Comparison of ENCODE assay signal across 14 mouse cellular contexts in genomic region chr1:138448635-138449475, GRCm38 (mm10).
DNase-seq lines count a peak whose midpoint lies in the region; ATAC-seq and TF ChIP-seq lines count a peak whose summit lies in the region.
"Had no signal": no experiment of that assay in that cellular context is flagged by ENCODE, and none has a peak within 500 bp of the region (broad histone marks: within the 10 kb centered on the region; RNA-seq: fewer than 3 reads in every experiment).

No protein-coding gene starts in this region.

- TF ChIP-seq POLR2A in cerebellum, adult 2 months (IDR thresholded peaks at IDR 0.05; ENCODE audit: borderline replicate concordance, insufficient read depth, low read length), result no peak

- H3K9me3 ChIP-seq in heart, embryonic 13.5 days, result no peaks in the 10 kb centered on the region
- no peaks in the 10 kb centered on the region for H3K9me3 ChIP-seq in embryonic facial prominence, embryonic 14.5 days (ENCODE audit: control insufficient read depth, low read length)
- no peaks in the 10 kb centered on the region for H3K9me3 ChIP-seq in hindbrain, postnatal 0 days (ENCODE audit: low read length)
- no peaks in the 10 kb centered on the region for H3K9me3 ChIP-seq in midbrain, postnatal 0 days (ENCODE audit: low read length)
- H3K9me3 ChIP-seq in liver, embryonic 12.5 days (replicated peaks), result no peaks in the 10 kb centered on the region
- H3K9me3 ChIP-seq: heart, embryonic 10.5 days; megakaryocyte, embryonic 14.5 days; neural tube, embryonic 12.5 days had no signal

- intact Hi-C loops in heart, postnatal 25 days (cut with DNase I), result no loop called here

- H3K4me2 ChIP-seq in heart, embryonic 13.5 days, result 0 out of 2 replicates have a peak overlapping the region, but pooled peaks have one; percentile 8
- peak overlapping the region; percentile 20; the same call in 1 of the 2 replicates for H3K4me2 ChIP-seq in embryonic facial prominence, embryonic 14.5 days (ENCODE audit: low read depth, low read length)
- peak overlapping the region; percentile 36 for H3K4me2 ChIP-seq in hindbrain, postnatal 0 days (ENCODE audit: low read depth, low read length)
- peak overlapping the region; percentile 26; the same call in 1 of the 2 replicates for H3K4me2 ChIP-seq in midbrain, postnatal 0 days (ENCODE audit: low read depth, low read length, poor library complexity, severe bottlenecking)
- no peak overlapping the region for H3K4me2 ChIP-seq in liver, embryonic 12.5 days
- H3K4me2 ChIP-seq: neural tube, embryonic 12.5 days had no signal

- WGBS in heart, embryonic 13.5 days, result 47% methylated on average over 15 of the region's 15 CpGs
- 60% methylated on average over 15 of the region's 15 CpGs for WGBS in embryonic facial prominence, embryonic 14.5 days
- WGBS in hindbrain, postnatal 0 days, result 59% methylated on average over 15 of the region's 15 CpGs
- 43% methylated on average over 15 of the region's 15 CpGs for WGBS in midbrain, postnatal 0 days
- WGBS in cerebellum, adult 2 months, result 64% methylated on average over 15 of the region's 15 CpGs
- 45% methylated on average over 15 of the region's 15 CpGs for WGBS in liver, embryonic 12.5 days (ENCODE audit: insufficient replicate concordance)

- DNase-seq in heart, postnatal 25 days (ENCODE audit: low spot score), result no peak
- peak; percentile 9 for DNase-seq in embryonic facial prominence, embryonic 14.5 days (ENCODE audit: low spot score)
- peak; percentile 10 for DNase-seq in hindbrain, postnatal 0 days (ENCODE audit: low spot score)
- DNase-seq in midbrain, postnatal 0 days (ENCODE audit: low spot score), result no peak
- no peak for DNase-seq in cerebellum, adult 2 months
- DNase-seq: cerebellum, postnatal 36 days; left cerebral cortex, postnatal 4 days; liver, postnatal 0 days had no signal

- TF ChIP-seq CTCF in hindbrain, postnatal 0 days (IDR thresholded peaks at IDR 0.05; ENCODE audit: low read depth), result peak; percentile 16; the same call in 1 of the 2 replicates
- TF ChIP-seq CTCF in midbrain, postnatal 0 days (IDR thresholded peaks at IDR 0.05), result 0 out of 2 replicates have a peak, but pooled peaks have one; percentile 1
- no peak for TF ChIP-seq CTCF in cerebellum, adult 2 months (IDR thresholded peaks at IDR 0.05; ENCODE audit: borderline replicate concordance, insufficient read depth, low read depth, low read length)

- H3K27ac ChIP-seq in heart, embryonic 13.5 days (replicated peaks), result no peak overlapping the region
- no peak overlapping the region for H3K27ac ChIP-seq in embryonic facial prominence, embryonic 14.5 days (replicated peaks; ENCODE audit: low read depth, low read length)
- H3K27ac ChIP-seq in hindbrain, postnatal 0 days, result no peak overlapping the region
- H3K27ac ChIP-seq in midbrain, postnatal 0 days (ENCODE audit: low read depth, low read length), result peak overlapping the region; percentile 26; the same call in 1 of the 2 replicates
- H3K27ac ChIP-seq in cerebellum, adult 2 months (ENCODE audit: insufficient read depth, low read length), result no peak overlapping the region
- H3K27ac ChIP-seq in liver, embryonic 12.5 days, result no peak overlapping the region
- H3K27ac ChIP-seq: heart, embryonic 10.5 days; kidney, postnatal 0 days; neural tube, embryonic 12.5 days had no signal

- no peak overlapping the region for H3K4me3 ChIP-seq in heart, embryonic 13.5 days
- no peak overlapping the region for H3K4me3 ChIP-seq in embryonic facial prominence, embryonic 14.5 days (ENCODE audit: low read depth, low read length)
- H3K4me3 ChIP-seq in hindbrain, postnatal 0 days (ENCODE audit: low read length), result no peak overlapping the region
- H3K4me3 ChIP-seq in midbrain, postnatal 0 days (ENCODE audit: low read depth, low read length), result no peak overlapping the region
- H3K4me3 ChIP-seq in cerebellum, adult 2 months (replicated peaks; ENCODE audit: insufficient read depth, low read depth, low read length), result no peak overlapping the region
- H3K4me3 ChIP-seq in liver, embryonic 12.5 days, result no peak overlapping the region
- H3K4me3 ChIP-seq: heart, embryonic 10.5 days; megakaryocyte, embryonic 14.5 days; neural tube, embryonic 12.5 days had no signal

- no peak for ATAC-seq in heart, embryonic 13.5 days (ENCODE audit: extremely low read depth, insufficient number of reproducible peaks, low FRiP score, low TSS enrichment)
- no peak for ATAC-seq in embryonic facial prominence, embryonic 14.5 days (ENCODE audit: low read depth)
- ATAC-seq in hindbrain, postnatal 0 days, result no peak
- ATAC-seq in midbrain, postnatal 0 days (ENCODE audit: low FRiP score), result no peak
- ATAC-seq in liver, embryonic 12.5 days, result no peak
- ATAC-seq: liver, postnatal 0 days had no signal

- no peak overlapping the region for H3K9ac ChIP-seq in heart, embryonic 13.5 days
- H3K9ac ChIP-seq in embryonic facial prominence, embryonic 14.5 days (ENCODE audit: low read depth, low read length), result no peak overlapping the region
- no peak overlapping the region for H3K9ac ChIP-seq in hindbrain, postnatal 0 days (replicated peaks; ENCODE audit: low read length)
- no peak overlapping the region; the same call in 1 of the 2 replicates for H3K9ac ChIP-seq in midbrain, postnatal 0 days (replicated peaks; ENCODE audit: low read length, poor library complexity, severe bottlenecking)
- H3K9ac ChIP-seq in liver, embryonic 12.5 days, result no peak overlapping the region
- H3K9ac ChIP-seq: liver, postnatal 0 days; neural tube, embryonic 12.5 days had no signal

- no peaks in the 10 kb centered on the region for H3K27me3 ChIP-seq in heart, embryonic 13.5 days (replicated peaks)
- H3K27me3 ChIP-seq in embryonic facial prominence, embryonic 14.5 days (replicated peaks; ENCODE audit: control insufficient read depth, insufficient read depth, low read length), result no peaks in the 10 kb centered on the region
- no peaks in the 10 kb centered on the region for H3K27me3 ChIP-seq in hindbrain, postnatal 0 days (ENCODE audit: insufficient read depth, low read length)
- no peaks in the 10 kb centered on the region for H3K27me3 ChIP-seq in midbrain, postnatal 0 days (ENCODE audit: insufficient read depth, low read length)
- no peaks in the 10 kb centered on the region for H3K27me3 ChIP-seq in cerebellum, adult 2 months (ENCODE audit: control insufficient read depth, insufficient read depth, low read length)
- no peaks in the 10 kb centered on the region for H3K27me3 ChIP-seq in liver, embryonic 12.5 days (replicated peaks)
- H3K27me3 ChIP-seq: megakaryocyte, embryonic 14.5 days; neural tube, embryonic 12.5 days had no signal

- H3K36me3 ChIP-seq in heart, embryonic 13.5 days, result no peaks in the 10 kb centered on the region
- H3K36me3 ChIP-seq in embryonic facial prominence, embryonic 14.5 days (ENCODE audit: control insufficient read depth, insufficient read depth, low read length), result no peaks in the 10 kb centered on the region
- H3K36me3 ChIP-seq in hindbrain, postnatal 0 days (ENCODE audit: insufficient read depth, low read length), result no peaks in the 10 kb centered on the region
- H3K36me3 ChIP-seq in midbrain, postnatal 0 days (ENCODE audit: insufficient read depth, low read length), result no peaks in the 10 kb centered on the region
- no peaks in the 10 kb centered on the region for H3K36me3 ChIP-seq in liver, embryonic 12.5 days
- H3K36me3 ChIP-seq: heart, embryonic 10.5 days; neural tube, embryonic 12.5 days had no signal

- H3K4me1 ChIP-seq in heart, embryonic 13.5 days, result no peaks in the 10 kb centered on the region
- no peaks in the 10 kb centered on the region for H3K4me1 ChIP-seq in embryonic facial prominence, embryonic 14.5 days (ENCODE audit: control insufficient read depth, insufficient read depth, low read length)
- no peaks in the 10 kb centered on the region for H3K4me1 ChIP-seq in hindbrain, postnatal 0 days (ENCODE audit: insufficient read depth, low read length)
- H3K4me1 ChIP-seq in midbrain, postnatal 0 days (ENCODE audit: insufficient read depth, low read length), result no peaks in the 10 kb centered on the region
- H3K4me1 ChIP-seq in cerebellum, adult 2 months (ENCODE audit: control insufficient read depth, insufficient read depth, low read length), result no peaks in the 10 kb centered on the region
- H3K4me1 ChIP-seq in liver, embryonic 12.5 days, result no peaks in the 10 kb centered on the region
- H3K4me1 ChIP-seq: heart, embryonic 10.5 days; megakaryocyte, embryonic 14.5 days; neural tube, embryonic 12.5 days had no signal

Comparison
In these comparisons a context has a peak if more than half of its experiments do, and no peak if none do; other contexts are left out.
1. DNase-seq: peak in embryonic facial prominence, embryonic 14.5 days (single experiment) and hindbrain, postnatal 0 days (single experiment); none in heart, postnatal 25 days (single experiment), midbrain, postnatal 0 days (single experiment) and cerebellum, adult 2 months (0 of 2).